Mouse (Mus musculus) liver, embryonic 14.5 days (tissue): ENCODE results near the gene Adgb.

ENCODE experiments used
- CTCF ChIP-seq: IDR thresholded peaks from 2 replicates; pipeline ENCODE4 v1.5.1; 2016; ENCODE audit warnings: antibody characterized with exemption, low read depth, control low read depth
- EP300 ChIP-seq: IDR thresholded peaks from 2 replicates; pipeline ENCODE4 v1.6.1; 2016; ENCODE audit warnings: antibody characterized with exemption, low read depth

DNA sequence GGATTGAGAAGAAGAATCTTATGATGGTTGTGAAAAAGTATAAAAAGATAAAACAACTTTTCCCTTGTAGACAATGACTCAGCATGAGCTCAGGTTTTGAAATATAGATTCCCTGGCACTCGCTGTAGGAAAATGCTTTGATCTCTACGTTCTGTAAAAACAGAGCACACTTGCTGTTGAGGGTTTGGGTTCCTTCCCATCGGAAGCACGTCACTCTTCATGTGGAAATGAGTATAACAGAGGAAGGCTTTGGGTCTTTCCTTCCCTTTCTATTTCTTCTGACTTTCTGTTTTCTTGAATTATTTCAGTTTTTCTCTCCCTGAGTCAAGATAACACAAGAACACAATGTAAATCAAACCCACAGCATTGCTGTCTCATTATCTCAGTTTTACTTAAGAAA, 170.4 kb downstream of the Adgb start:
- TF ChIP-seq CTCF (no peak), EP300 (no peak)
